Mouse (Mus musculus) heart, postnatal 0 days (tissue): Measurements from ENCODE around the gene 1700049E17Rik1. TPM values are rescaled to one million over a fixed set of nuclear protein-coding genes. Genes with fewer than 3 reads are reported as not detected.
"Not testable (repeated sequence)": the region's sequence is repeated elsewhere in the genome, so short reads cannot be mapped to it uniquely, and the experiment has no call there.

ENCODE experiments used
- ATAC-seq: fragments of 200-750 bp; cut with Nextera tagmentation; 2 replicates; pipeline ENCODE4 v1.8.0; 2017; ENCODE audit warnings: low read depth, moderate number of reproducible peaks, moderate library complexity; ENCODE audit not compliant: insufficient read depth
- DNase-seq: peaks from one replicate; pipeline ENCODE4 v3.0.0-alpha.2; 2016; ENCODE audit warnings: low spot score
- H3K27ac ChIP-seq: fragments of 300-500 bp; sonication (generic); 2 replicates; pipeline ENCODE4 v1.5.1; 2014; ENCODE audit warnings: low read depth, mild to moderate bottlenecking
- H3K27me3 ChIP-seq: fragments of 300-500 bp; sonication (generic); 2 replicates; pipeline ENCODE4 v1.6.1; 2014; ENCODE audit warnings: low read length, mixed read lengths; ENCODE audit not compliant: control insufficient read depth, insufficient read depth
- H3K36me3 ChIP-seq: fragments of 300-500 bp; sonication (generic); replicated peaks from 2 replicates; pipeline ENCODE4 v1.6.1; 2014; ENCODE audit warnings: low read length, mixed read lengths; ENCODE audit not compliant: control insufficient read depth, insufficient read depth
- H3K4me1 ChIP-seq: fragments of 300-500 bp; sonication (generic); 2 replicates; pipeline ENCODE4 v1.6.1; 2014; ENCODE audit warnings: antibody characterized with exemption; ENCODE audit not compliant: control insufficient read depth, insufficient read depth
- H3K4me2 ChIP-seq: fragments of 300-500 bp; sonication (generic); 2 replicates; pipeline ENCODE4 v1.6.1; 2014; ENCODE audit warnings: low read depth, mild to moderate bottlenecking, low read length, moderate library complexity
- H3K4me3 ChIP-seq: fragments of 300-500 bp; sonication (generic); 2 replicates; pipeline ENCODE4 v1.5.1; 2014; ENCODE audit warnings: low read depth, low read length
- H3K9ac ChIP-seq: fragments of 300-500 bp; sonication (generic); replicated peaks from 2 replicates; pipeline ENCODE4 v1.6.1; 2014; ENCODE audit warnings: low read depth, low read length, mixed read lengths
- H3K9me3 ChIP-seq: fragments of 300-500 bp; sonication (generic); replicated peaks from 2 replicates; pipeline ENCODE4 v1.6.1; 2016; ENCODE audit warnings: low read length; ENCODE audit not compliant: control insufficient read depth
- WGBS: fragments of 180-500 bp; shearing (Covaris S2); extraction: QIAGEN DNeasy Blood & Tissue Kit; methylation state at CpG from one replicate; pipeline ENCODE4 v1.1.7; 2014; 5-methylcytosine and 5-hydroxymethylcytosine counted together
- polyA plus RNA-seq: library from polyadenylated mRNA; unstranded; fragments of >200 nt; fragmentation: Nextera tagmentation; extraction: Ambion mirVana; gene quantifications from 2 replicates; pipeline ENCODE4 v1.2.1, GENCODE M21; 2015
- total RNA-seq: library from RNA; depleted of rRNA; stranded (reverse); fragments of >200 nt; gene quantifications from 2 replicates; pipeline ENCODE4 v1.2.3, GENCODE M21; 2014; ENCODE audit warnings: low replicate concordance; rRNA removed

1700049E17Rik1 gene
- total RNA-seq (not detected in 2 replicates), polyA plus RNA-seq (not detected in 2 replicates)

GRCm38 (mm10) chr14:41924649-41925048 is at the start of gene 1700049E17Rik1:
Gene 1700049E17Rik1 (plus strand): TSS chr14:41924949.
- not testable (repeated sequence) for H3K4me2 ChIP-seq, H3K4me1 ChIP-seq, H3K27ac ChIP-seq, ATAC-seq, DNase-seq, H3K36me3 ChIP-seq, H3K27me3 ChIP-seq, H3K4me3 ChIP-seq, H3K9me3 ChIP-seq, H3K9ac ChIP-seq
- WGBS, result no CpG with 5 or more reads among the region's 1 CpGs

- not testable (repeated sequence) for ATAC-seq, DNase-seq, H3K36me3 ChIP-seq, H3K4me3 ChIP-seq, H3K4me2 ChIP-seq, H3K9me3 ChIP-seq, H3K9ac ChIP-seq, H3K4me1 ChIP-seq, H3K27me3 ChIP-seq, H3K27ac ChIP-seq
- no CpG with 5 or more reads among the region's 2 CpGs for WGBS
These were observed 17.6 kb upstream of the 1700049E17Rik1 start, which contains the start of gene Gm7980 for GRCm38 (mm10) chr14:41907190-41907589. Gene Gm7980 (minus strand): TSS chr14:41907290.

GRCm38 (mm10) chr14:41943695-41944094 is 18.9 kb downstream of the 1700049E17Rik1 start, which contains the start of gene 1700024B05Rik:
Gene 1700024B05Rik (plus strand): TSS chr14:41943995.
- H3K4me1 ChIP-seq, H3K27me3 ChIP-seq, H3K36me3 ChIP-seq, H3K4me3 ChIP-seq, ATAC-seq, H3K4me2 ChIP-seq, H3K9me3 ChIP-seq, H3K9ac ChIP-seq, DNase-seq, H3K27ac ChIP-seq: not testable (repeated sequence)
- WGBS, result 47% methylated on average over 1 of the region's 2 CpGs

- H3K27ac ChIP-seq, H3K9me3 ChIP-seq, H3K36me3 ChIP-seq, H3K9ac ChIP-seq, H3K27me3 ChIP-seq, H3K4me3 ChIP-seq, ATAC-seq, H3K4me1 ChIP-seq, H3K4me2 ChIP-seq, DNase-seq: not testable (repeated sequence)
- 42% methylated on average over 4 of the region's 4 CpGs for WGBS
These were observed 39.3 kb downstream of the 1700049E17Rik1 start for GRCm38 (mm10) chr14:41964095-41964494.

GRCm38 (mm10) chr14:41967827-41968226 is 43.1 kb downstream of the 1700049E17Rik1 start, which contains the start of gene Gm6401:
Gene Gm6401 (minus strand): TSS chr14:41967927.
- 86% methylated on average over 1 of the region's 1 CpGs for WGBS
- H3K4me3 ChIP-seq, result not testable (repeated sequence)

GRCm38 (mm10) chr14:41968596-41968995 is 43.8 kb downstream of the 1700049E17Rik1 start:
- not testable (repeated sequence) for DNase-seq, H3K9me3 ChIP-seq, H3K27ac ChIP-seq, H3K4me3 ChIP-seq, ATAC-seq, H3K9ac ChIP-seq, H3K36me3 ChIP-seq, H3K4me1 ChIP-seq, H3K4me2 ChIP-seq, H3K27me3 ChIP-seq
- 51% methylated on average over 3 of the region's 3 CpGs for WGBS

More at GRCm38 (mm10) chr14:41967827-41968226, 43.1 kb downstream of the 1700049E17Rik1 start, which contains the start of gene Gm6401:
- DNase-seq, H3K36me3 ChIP-seq, H3K27ac ChIP-seq, H3K9me3 ChIP-seq, H3K27me3 ChIP-seq, H3K4me2 ChIP-seq, H3K4me1 ChIP-seq, H3K9ac ChIP-seq, ATAC-seq: not testable (repeated sequence)

Other genes with a start within 250 kb of the 1700049E17Rik1 start
- not detected in 2 replicates for gene Gm8068, start 223.1 kb upstream of the 1700049E17Rik1 start, total RNA-seq
- not detected in 2 replicates for gene Gm8068, start 223.1 kb upstream of the 1700049E17Rik1 start, polyA plus RNA-seq
- gene Gm7929, start 174.3 kb upstream of the 1700049E17Rik1 start, total RNA-seq, result not detected in 2 replicates
- gene Gm7929, start 174.3 kb upstream of the 1700049E17Rik1 start, polyA plus RNA-seq, result not detected in 2 replicates
- not detected in 2 replicates for gene Gm47189, start 152.5 kb upstream of the 1700049E17Rik1 start, total RNA-seq
- gene Gm47189, start 152.5 kb upstream of the 1700049E17Rik1 start, polyA plus RNA-seq, result not detected in 2 replicates
- gene Gm7980, start 17.7 kb upstream of the 1700049E17Rik1 start, total RNA-seq, result not detected in 2 replicates
- gene Gm7980, start 17.7 kb upstream of the 1700049E17Rik1 start, polyA plus RNA-seq, result not detected in 2 replicates
- not detected in 2 replicates for gene 1700024B05Rik, start 19.0 kb downstream of the 1700049E17Rik1 start, total RNA-seq
- gene 1700024B05Rik, start 19.0 kb downstream of the 1700049E17Rik1 start, polyA plus RNA-seq, result not detected in 2 replicates
- gene Gm6401, start 43.0 kb downstream of the 1700049E17Rik1 start, total RNA-seq, result not detected in 2 replicates
- gene Gm6401, start 43.0 kb downstream of the 1700049E17Rik1 start, polyA plus RNA-seq, result not detected in 2 replicates
- gene Gm3543, start 58.4 kb downstream of the 1700049E17Rik1 start, total RNA-seq, result not detected in 2 replicates
- gene Gm3543, start 58.4 kb downstream of the 1700049E17Rik1 start, polyA plus RNA-seq, result not detected in 2 replicates
- not detected in 2 replicates for gene Gm7951, start 192.4 kb downstream of the 1700049E17Rik1 start, total RNA-seq
- not detected in 2 replicates for gene Gm7951, start 192.4 kb downstream of the 1700049E17Rik1 start, polyA plus RNA-seq
- gene Gm17027, start 237.7 kb downstream of the 1700049E17Rik1 start, total RNA-seq, result not detected in 2 replicates
- not detected in 2 replicates for gene Gm17027, start 237.7 kb downstream of the 1700049E17Rik1 start, polyA plus RNA-seq